In the genomic region with DNA sequence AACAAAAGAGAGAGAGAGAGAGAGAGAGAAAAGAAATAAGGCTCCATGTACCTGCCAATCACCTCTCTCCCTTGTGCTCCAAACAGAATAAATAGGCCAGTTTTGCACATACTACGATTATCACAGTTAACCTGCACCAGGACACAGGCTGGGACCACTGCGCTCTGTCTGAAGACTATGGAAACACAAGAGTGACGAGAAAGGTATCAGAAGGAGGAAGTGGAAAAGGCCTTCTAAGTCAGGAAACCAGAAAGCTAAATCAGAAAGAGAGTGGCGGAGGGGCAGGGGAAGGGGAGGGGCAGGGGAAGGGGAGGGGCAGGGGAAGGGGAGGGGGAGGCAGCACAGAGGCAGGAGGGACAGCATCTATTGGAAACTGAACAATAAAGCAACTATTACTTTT, we compare ENCODE assay signal across 26 mouse cellular contexts.
"Had no signal": no experiment of that assay in that cellular context is flagged by ENCODE, and none has a peak within 500 bp of the region (broad histone marks: within the 10 kb centered on the region; RNA-seq: fewer than 3 reads in every experiment).

No protein-coding gene starts in this region.

- DNase-seq: gastrocnemius, adult 2 months; gastrocnemius, postnatal 10 days; gastrocnemius, postnatal 25 days; heart, adult 18-20 months; heart, postnatal 10 days; kidney, adult 18-20 months; kidney, adult 8-10 months; kidney, postnatal 10 days; kidney, postnatal 25 days; kidney, postnatal 4 days; liver; liver, embryonic 13.5 days had no signal

- H3K36me3 ChIP-seq: heart, embryonic 10.5 days; hindbrain, embryonic 10.5 days; hindbrain, embryonic 12.5 days; intestine, embryonic 15.5 days; limb, embryonic 10.5 days; limb, embryonic 12.5 days; liver, embryonic 13.5 days had no signal

- H3K27me3 ChIP-seq: heart, embryonic 12.5 days; hindbrain, embryonic 12.5 days; intestine, embryonic 15.5 days; limb, embryonic 12.5 days; liver, embryonic 13.5 days had no signal

- H3K4me2 ChIP-seq: heart, embryonic 12.5 days; hindbrain, embryonic 12.5 days; hindbrain, embryonic 14.5 days; intestine, embryonic 15.5 days; limb, embryonic 12.5 days; liver, embryonic 11.5 days; liver, embryonic 13.5 days had no signal

- H3K4me3 ChIP-seq: gastrocnemius, adult 2 months; heart, embryonic 10.5 days; heart, embryonic 12.5 days; hindbrain, embryonic 10.5 days; hindbrain, embryonic 12.5 days; intestine, embryonic 15.5 days; layer of hippocampus, adult 2 months; left cerebral cortex, adult 2 months; limb, embryonic 10.5 days; limb, embryonic 12.5 days; liver, embryonic 13.5 days had no signal

- H3K9me3 ChIP-seq: heart, embryonic 10.5 days; heart, embryonic 12.5 days; hindbrain, embryonic 10.5 days; hindbrain, embryonic 12.5 days; intestine, embryonic 15.5 days; limb, embryonic 10.5 days; limb, embryonic 12.5 days; liver, embryonic 13.5 days had no signal

- H3K27ac ChIP-seq: gastrocnemius, adult 2 months; heart, embryonic 10.5 days; hindbrain, embryonic 10.5 days; hindbrain, embryonic 12.5 days; hindbrain, embryonic 14.5 days; intestine, embryonic 15.5 days; layer of hippocampus, adult 2 months; left cerebral cortex, adult 2 months; limb, embryonic 10.5 days; limb, embryonic 12.5 days; liver, embryonic 13.5 days had no signal

- ATAC-seq: hindbrain, embryonic 16.5 days; inflammation-experienced regulatory T-cells, adult 6 months; intestine, embryonic 15.5 days; intestine, postnatal 0 days had no signal

- H3K9ac ChIP-seq: heart, embryonic 12.5 days; hindbrain, embryonic 12.5 days; hindbrain, embryonic 14.5 days; intestine, embryonic 15.5 days; limb, embryonic 12.5 days; liver, embryonic 13.5 days had no signal

- H3K4me1 ChIP-seq: intestine, embryonic 15.5 days; liver, embryonic 13.5 days had no signal
